Mouse (Mus musculus): ENCODE data around the gene Kctd6. TPM values are rescaled to one million over a fixed set of nuclear protein-coding genes. Genes with fewer than 3 reads are reported as not detected.
A peak's percentile ranks its signal among the peaks of the same experiment; 100 is the strongest.

The Kctd6 gene
- total RNA-seq, 2 experiments from 2014 or later, result 41.5 to 42.1 TPM

GRCm38 (mm10) chr14:8215208-8215778, 1.4 kb downstream of the Kctd6 start:
- intact Hi-C loops (cut with DNase I), result loop anchor here (2.0 kb wide), 2 partner anchors 42 to 132 kb away; partner anchors contain the start of gene Pdhb

DNA sequence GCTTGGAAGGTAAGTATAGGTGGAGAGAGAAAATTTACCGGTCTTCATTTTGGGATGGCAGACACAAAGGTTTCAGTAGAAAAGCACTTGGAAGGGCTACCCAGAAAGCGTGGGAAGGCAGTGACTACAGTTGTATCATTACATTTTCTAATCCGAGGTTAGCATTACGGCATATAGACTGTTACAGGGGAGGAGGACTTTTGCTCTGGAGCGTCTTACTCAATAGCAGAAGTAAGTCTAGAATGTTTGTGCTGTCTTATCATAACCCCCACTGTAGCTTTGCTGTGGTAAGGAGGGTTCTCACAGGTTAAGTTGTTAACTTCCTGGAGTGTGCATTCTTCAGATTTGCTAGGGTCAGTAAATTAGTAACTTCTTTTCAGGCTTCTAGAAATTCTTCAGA, 2.2 kb downstream of the Kctd6 start:
- H3K4me3 ChIP-seq, result peak overlapping the region; percentile 92
- no peak for TF ChIP-seq CTCF (IDR thresholded peaks at IDR 0.05)
- H3K27ac ChIP-seq, result no peak overlapping the region
- intact Hi-C loops (cut with DNase I), result no loop called here
- no peak for DNase-seq (ENCODE audit: extremely low spot score in 1 of 2, low spot score in 2 of 2)

More at GRCm38 (mm10) chr14:8215208-8215778, 1.4 kb downstream of the Kctd6 start:
- TF ChIP-seq CTCF (IDR thresholded peaks at IDR 0.05), result no peak; the same call in 1 of the 2 replicates
- Histone ChIP-seq H3K4me3 (peak overlapping the region; percentile 92), H3K27ac (peak overlapping the region; percentile 96)
- DNase-seq (ENCODE audit: extremely low spot score in 1 of 2, low spot score in 2 of 2), result no peak

- no peak; the same call in 1 of the 2 replicates for TF ChIP-seq CTCF (IDR thresholded peaks at IDR 0.05)
- no peak overlapping the region for H3K4me3 ChIP-seq
- intact Hi-C loops (cut with DNase I), result no loop called here
- peak overlapping the region; percentile 55 for H3K27ac ChIP-seq
- no peak for DNase-seq (ENCODE audit: extremely low spot score in 1 of 2, low spot score in 2 of 2)
These were observed 4.3 kb downstream of the Kctd6 start for GRCm38 (mm10) chr14:8218238-8218637.

DNA sequence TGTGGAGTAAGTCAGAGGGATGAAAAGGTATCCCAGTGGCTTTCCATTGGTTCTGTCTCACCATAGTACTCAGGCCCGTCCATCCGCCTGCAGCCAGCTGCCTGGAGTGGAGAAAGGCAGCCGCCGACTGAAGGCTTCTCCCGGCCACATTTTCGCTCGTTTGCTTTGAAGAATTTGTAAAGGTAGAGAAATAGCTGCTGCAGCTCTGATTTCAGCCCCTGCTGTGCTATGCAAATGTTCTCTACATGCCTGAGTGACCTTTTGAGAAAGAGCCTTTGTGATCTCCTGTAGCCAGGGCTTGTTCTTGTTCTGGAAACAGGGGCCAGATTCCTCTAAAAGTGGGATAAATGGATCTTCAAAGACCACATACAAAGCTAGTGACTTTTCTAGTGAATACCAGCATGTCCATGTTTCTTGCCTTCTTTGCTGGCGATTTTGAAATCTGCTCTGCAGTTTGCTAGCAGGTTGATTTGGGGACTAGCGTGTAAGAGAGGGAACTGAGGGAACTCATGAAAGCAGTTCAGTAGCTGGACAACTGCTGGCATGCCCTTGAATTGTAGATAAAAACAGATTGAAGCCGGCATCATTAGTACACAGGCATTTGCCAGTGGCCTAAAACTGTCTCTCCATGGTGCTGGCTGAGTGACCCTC, 4.9 kb downstream of the Kctd6 start:
- no peak for DNase-seq (ENCODE audit: extremely low spot score in 1 of 2, low spot score in 2 of 2)
- intact Hi-C loops (cut with DNase I), result no loop called here
- peak overlapping the region; percentile 55 for H3K27ac ChIP-seq
- no peak overlapping the region for H3K4me3 ChIP-seq
- no peak for TF ChIP-seq CTCF (IDR thresholded peaks at IDR 0.05)

- no peak for DNase-seq (ENCODE audit: extremely low spot score in 1 of 2, low spot score in 2 of 2)
- intact Hi-C loops (cut with DNase I), result no loop called here
- no peak overlapping the region for H3K4me3 ChIP-seq
- no peak overlapping the region; the same call in 1 of the 2 replicates for H3K27ac ChIP-seq
- TF ChIP-seq CTCF (IDR thresholded peaks at IDR 0.05), result no peak
These were observed 5.9 kb downstream of the Kctd6 start for GRCm38 (mm10) chr14:8219876-8220275.

DNA sequence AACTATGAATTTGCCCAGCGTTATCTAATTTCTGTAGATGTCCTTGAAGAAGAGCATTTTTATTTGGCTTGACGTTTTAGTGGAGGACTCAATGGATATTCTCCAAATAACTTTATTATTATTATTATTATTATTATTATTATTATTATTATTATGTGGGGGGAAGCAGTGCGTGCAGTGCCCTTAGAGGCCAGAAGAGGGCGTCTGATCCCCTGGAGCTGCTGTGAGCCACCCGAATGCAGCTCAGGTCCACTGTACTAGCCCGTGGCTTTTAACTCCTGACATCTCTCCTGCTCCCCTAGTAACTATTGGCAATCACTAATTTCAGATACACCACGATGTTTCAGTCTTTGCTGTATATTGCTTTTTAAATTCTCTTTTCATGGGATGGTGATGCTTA, 6.4 kb downstream of the Kctd6 start:
- intact Hi-C loops (cut with DNase I), result no loop called here
- DNase-seq (ENCODE audit: extremely low spot score in 1 of 2, low spot score in 2 of 2), result no peak
- no peak overlapping the region; the same call in 1 of the 2 replicates for H3K27ac ChIP-seq
- peak; percentile 59 for TF ChIP-seq CTCF (IDR thresholded peaks at IDR 0.05)
- no peak overlapping the region for H3K4me3 ChIP-seq

DNA sequence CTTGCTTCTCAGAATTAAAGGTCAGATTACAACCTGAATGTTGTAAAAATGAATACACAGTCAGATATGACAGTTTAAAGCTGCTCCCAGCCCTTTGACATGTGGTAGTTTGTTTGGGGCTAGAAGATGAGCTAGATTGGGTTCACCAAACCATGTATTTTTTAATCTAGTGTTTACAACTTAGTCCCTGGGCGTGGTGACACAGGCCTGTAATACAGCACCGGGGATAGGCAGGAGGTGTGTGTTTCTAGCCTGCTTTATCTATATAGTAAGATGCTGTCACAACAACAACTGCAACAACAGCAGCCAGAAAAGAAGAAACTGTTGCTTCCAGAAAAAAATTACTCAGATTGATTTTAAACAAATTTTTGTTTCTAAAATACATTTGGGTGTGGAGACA, 7.0 kb downstream of the Kctd6 start:
- intact Hi-C loops (cut with DNase I), result no loop called here
- no peak for TF ChIP-seq CTCF (IDR thresholded peaks at IDR 0.05)
- Histone ChIP-seq H3K27ac (no peak overlapping the region), H3K4me3 (no peak overlapping the region)
- no peak for DNase-seq (ENCODE audit: extremely low spot score in 1 of 2, low spot score in 2 of 2)

DNA sequence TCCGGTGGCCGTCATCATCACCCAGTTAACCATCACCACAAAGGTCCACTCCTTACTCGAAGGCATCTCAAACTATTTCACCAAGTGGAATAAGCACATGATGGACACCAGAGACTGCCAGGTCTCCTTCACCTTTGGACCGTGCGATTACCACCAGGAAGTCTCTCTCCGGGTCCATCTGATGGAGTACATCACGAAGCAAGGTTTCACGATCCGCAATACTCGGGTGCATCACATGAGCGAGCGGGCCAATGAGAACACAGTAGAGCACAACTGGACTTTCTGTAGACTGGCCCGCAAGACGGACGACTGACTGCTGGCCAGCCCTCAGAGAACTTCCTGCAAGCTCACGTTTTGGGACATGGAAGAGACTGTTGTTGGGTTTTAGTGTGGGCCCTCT, 8.6 kb downstream of the Kctd6 start:
- TF ChIP-seq CTCF (IDR thresholded peaks at IDR 0.05), result no peak
- DNase-seq (ENCODE audit: extremely low spot score in 1 of 2, low spot score in 2 of 2), result no peak
- Histone ChIP-seq H3K4me3 (no peak overlapping the region), H3K27ac (no peak overlapping the region)
- intact Hi-C loops (cut with DNase I), result no loop called here

- DNase-seq (ENCODE audit: extremely low spot score in 1 of 2, low spot score in 2 of 2), result no peak
- intact Hi-C loops (cut with DNase I), result no loop called here
- Histone ChIP-seq H3K4me3 (no peak overlapping the region), H3K27ac (no peak overlapping the region)
- no peak for TF ChIP-seq CTCF (IDR thresholded peaks at IDR 0.05)
These were observed 9.8 kb downstream of the Kctd6 start for GRCm38 (mm10) chr14:8223506-8224293.

DNA sequence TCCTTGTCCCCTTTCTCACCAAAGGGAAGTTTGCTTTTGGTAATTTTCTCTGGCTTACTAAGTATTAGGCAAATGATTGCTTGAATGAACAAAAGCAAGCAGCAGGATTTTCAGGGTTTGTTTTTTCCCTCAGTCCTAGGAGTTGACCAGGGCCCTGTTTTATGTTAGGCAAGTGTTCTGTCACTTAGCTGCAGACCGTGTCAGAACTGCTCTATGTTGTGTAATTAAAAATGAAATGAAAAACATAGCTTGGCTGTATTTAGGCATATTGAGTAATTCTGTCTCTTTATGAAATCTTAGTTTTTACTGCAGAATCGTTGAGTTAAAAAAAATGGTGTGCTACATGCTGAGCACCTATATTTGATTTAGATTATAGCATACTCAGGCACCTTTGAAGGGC, 10.9 kb downstream of the Kctd6 start:
- no peak for DNase-seq (ENCODE audit: extremely low spot score in 1 of 2, low spot score in 2 of 2)
- intact Hi-C loops (cut with DNase I), result no loop called here
- no peak overlapping the region for H3K4me3 ChIP-seq
- no peak overlapping the region for H3K27ac ChIP-seq
- TF ChIP-seq CTCF (IDR thresholded peaks at IDR 0.05), result no peak

- no peak for TF ChIP-seq CTCF (IDR thresholded peaks at IDR 0.05)
- intact Hi-C loops (cut with DNase I), result no loop called here
- H3K4me3 ChIP-seq, result no peak overlapping the region
These were observed 15.6 kb downstream of the Kctd6 start for GRCm38 (mm10) chr14:8229367-8230019.

More at GRCm38 (mm10) chr14:8229367-8230019, 15.6 kb downstream of the Kctd6 start:
- DNase-seq (ENCODE audit: extremely low spot score in 1 of 2, low spot score in 2 of 2), result no peak
- no peak overlapping the region for H3K27ac ChIP-seq
